Mouse (Mus musculus): Measurements from ENCODE around the gene Snx9.

The Snx9 gene

GRCm38 (mm10) chr17:5846101-5846500 is 5.0 kb downstream of the Snx9 start:
- no peak for DNase-seq

GRCm38 (mm10) chr17:5848706-5849415 is 7.7 kb downstream of the Snx9 start:
- DNase-seq: no peak

GRCm38 (mm10) chr17:5849421-5849910 is 8.3 kb downstream of the Snx9 start:
- DNase-seq: no peak

- no peak for DNase-seq
These were observed 8.9 kb downstream of the Snx9 start for GRCm38 (mm10) chr17:5850031-5850430.

GRCm38 (mm10) chr17:5850476-5850875 is 9.3 kb downstream of the Snx9 start:
- no peak for DNase-seq

GRCm38 (mm10) chr17:5853936-5854335 is 12.8 kb downstream of the Snx9 start:
- no peak for DNase-seq

- DNase-seq: no peak
These were observed 14.4 kb downstream of the Snx9 start for GRCm38 (mm10) chr17:5855560-5855959.

- no peak for DNase-seq
These were observed 15.3 kb downstream of the Snx9 start for GRCm38 (mm10) chr17:5856426-5856825.

GRCm38 (mm10) chr17:5857206-5857605 is 16.1 kb downstream of the Snx9 start:
- no peak for DNase-seq

- DNase-seq: no peak
These were observed 17.1 kb downstream of the Snx9 start for GRCm38 (mm10) chr17:5858209-5858608.

- no peak for DNase-seq
These were observed 21.2 kb downstream of the Snx9 start for GRCm38 (mm10) chr17:5862285-5862684.

- DNase-seq: no peak
These were observed 21.7 kb downstream of the Snx9 start for GRCm38 (mm10) chr17:5862869-5863268.

GRCm38 (mm10) chr17:5863745-5864144 is 22.6 kb downstream of the Snx9 start:
- DNase-seq: no peak

- no peak for DNase-seq
These were observed 26.3 kb downstream of the Snx9 start for GRCm38 (mm10) chr17:5867456-5867855.

GRCm38 (mm10) chr17:5868319-5869031 is 27.3 kb downstream of the Snx9 start:
- no peak for DNase-seq

GRCm38 (mm10) chr17:5869461-5869860 is 28.3 kb downstream of the Snx9 start:
- DNase-seq: no peak

- DNase-seq: no peak
These were observed 28.9 kb downstream of the Snx9 start for GRCm38 (mm10) chr17:5870002-5870401.

- no peak for DNase-seq
These were observed 29.6 kb downstream of the Snx9 start for GRCm38 (mm10) chr17:5870696-5871095.

GRCm38 (mm10) chr17:5872506-5872905 is 31.4 kb downstream of the Snx9 start:
- peak; percentile 55 for DNase-seq

- no peak for DNase-seq
These were observed 33.4 kb downstream of the Snx9 start for GRCm38 (mm10) chr17:5874565-5874964.

- DNase-seq: no peak
These were observed 36.6 kb downstream of the Snx9 start for GRCm38 (mm10) chr17:5877611-5878157.

- no peak for DNase-seq
These were observed 37.7 kb downstream of the Snx9 start for GRCm38 (mm10) chr17:5878878-5879277.

- DNase-seq: peak; percentile 69
These were observed 44.3 kb downstream of the Snx9 start for GRCm38 (mm10) chr17:5885474-5885873.

GRCm38 (mm10) chr17:5886181-5886810 is 45.2 kb downstream of the Snx9 start:
- DNase-seq: peak; percentile 31
